Mouse (Mus musculus) gastrocnemius, adult 18-20 months (tissue): ENCODE measurements around the gene Plin2. TPM values are rescaled to one million over a fixed set of nuclear protein-coding genes. Genes with fewer than 3 reads are reported as not detected.
A peak's percentile ranks its signal among the peaks of the same experiment; 100 is the strongest.
"Not testable (repeated sequence)": the region's sequence is repeated elsewhere in the genome, so short reads cannot be mapped to it uniquely, and the experiment has no call there.

Experiments used
- DNase-seq: peaks from one replicate; pipeline ENCODE4 v3.0.0; 2021; ENCODE audit warnings: low spot score
- total RNA-seq, 2 experiments: library from RNA; stranded (reverse); gene quantifications; 2 replicates each; pipeline ENCODE4 v1.2.3; 2021

Plin2 gene
- total RNA-seq, 2 experiments from 2014 or later: 59.8 to 66.3 TPM

GRCm38 (mm10) chr4:86632556-86632955 lies 37.3 kb downstream of the Plin2 start:
- DNase-seq: not testable (repeated sequence)

GRCm38 (mm10) chr4:86631831-86632230 lies 38.0 kb downstream of the Plin2 start:
- no peak for DNase-seq

- not testable (repeated sequence) for DNase-seq
Measured at GRCm38 (mm10) chr4:86626496-86626895, 43.4 kb downstream of the Plin2 start.

GRCm38 (mm10) chr4:86625463-86625862 lies 44.4 kb downstream of the Plin2 start:
- DNase-seq: no peak

- not testable (repeated sequence) for DNase-seq
Measured at GRCm38 (mm10) chr4:86622532-86622931, 47.3 kb downstream of the Plin2 start.

- no peak for DNase-seq
Measured at GRCm38 (mm10) chr4:86622116-86622515, 47.7 kb downstream of the Plin2 start.

- no peak for DNase-seq
Measured at GRCm38 (mm10) chr4:86620506-86620905, 49.4 kb downstream of the Plin2 start.

- no peak for DNase-seq
Measured at GRCm38 (mm10) chr4:86612289-86612620, 57.6 kb downstream of the Plin2 start.

GRCm38 (mm10) chr4:86611524-86612288 lies 58.2 kb downstream of the Plin2 start, which contains the start of gene Haus6:
TSS of gene Haus6 (minus strand) at chr4:86612055.
- DNase-seq: peak; percentile 91

Other genes starting within 250 kb of the Plin2 start
- gene Saxo1, start 111.7 kb downstream of the Plin2 start, total RNA-seq: not detected
- gene Rraga, start 94.4 kb downstream of the Plin2 start, total RNA-seq: 10 to 100 TPM; 48.6 to 51.3 TPM
- 1 to 10 TPM; 4.8 to 5.5 TPM for gene Haus6, start 58.0 kb downstream of the Plin2 start, total RNA-seq
- 10 to 100 TPM; 29.1 to 29.2 TPM for gene Dennd4c, start 78.5 kb upstream of the Plin2 start, total RNA-seq
- 100 to 1,000 TPM; 423 to 439 TPM for gene Rps6, start 187.4 kb upstream of the Plin2 start, total RNA-seq
- gene Acer2, start 204.3 kb upstream of the Plin2 start, total RNA-seq: 1 to 10 TPM; 1.1 to 1.9 TPM